Mouse (Mus musculus) G1E (cell line): ENCODE results near the gene 4931428L18Rik.

ENCODE experiments used
- CTCF ChIP-seq: IDR thresholded peaks from 2 replicates; pipeline ENCODE4 v1.5.1; 2012; ENCODE audit warnings: low read depth, low read length, inconsistent platforms, mixed read lengths
- POLR2AphosphoS5 ChIP-seq: IDR thresholded peaks from 2 replicates; pipeline ENCODE4 v1.6.1; 2012; ENCODE audit warnings: low read depth, low read length, inconsistent platforms; ENCODE audit not compliant: insufficient replicate concordance

DNA sequence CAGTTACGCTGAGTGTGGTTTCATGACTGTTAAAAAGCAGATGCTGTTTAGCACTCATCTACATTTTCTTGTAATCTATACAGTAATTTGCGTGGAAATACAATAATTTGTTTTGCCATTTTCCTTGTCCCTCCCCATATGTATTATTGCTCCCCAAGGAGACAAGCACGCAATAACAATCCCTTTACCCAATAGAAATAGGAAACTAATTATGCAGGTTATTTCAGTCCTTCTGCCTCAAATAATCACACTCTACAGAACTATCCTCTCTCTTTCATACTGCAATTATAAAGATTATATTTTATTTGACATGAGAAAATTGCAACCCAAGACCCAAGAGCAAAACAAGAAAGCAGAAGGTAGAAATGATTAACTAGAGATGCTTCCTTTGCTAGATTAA lies 25.5 kb downstream of the 4931428L18Rik start:
- TF ChIP-seq CTCF = no peak
- TF ChIP-seq POLR2AphosphoS5 = no peak
